Mouse (Mus musculus) liver, postnatal 0 days (tissue): ENCODE data around the gene Olfr12.

ENCODE experiments used
- CTCF ChIP-seq: sonication (generic); IDR thresholded peaks from 2 replicates; pipeline ENCODE4 v1.5.1; 2016; ENCODE audit warnings: antibody characterized with exemption, low read depth
- EP300 ChIP-seq: IDR thresholded peaks from 2 replicates; pipeline ENCODE4 v1.6.1; 2016; ENCODE audit warnings: antibody characterized with exemption, low read depth, mild to moderate bottlenecking

- TF ChIP-seq CTCF: no peak
- TF ChIP-seq EP300: no peak
Observed at GRCm38 (mm10) chr1:92648197-92648596, 30.6 kb downstream of the Olfr12 start.
